Mouse (Mus musculus) gastrocnemius, adult 2 months (tissue): ENCODE data around the gene BC030870. TPM values are rescaled to one million over a fixed set of nuclear protein-coding genes. Genes with fewer than 3 reads are reported as not detected.

ENCODE experiments used
- DNase-seq: peaks from one replicate; pipeline ENCODE4 v3.0.0; 2022
- H3K27ac ChIP-seq: fragments of 200-600 bp; 2 replicates; pipeline ENCODE4 v1.8.1; 2022; ENCODE audit warnings: mild to moderate bottlenecking
- H3K4me3 ChIP-seq: fragments of 200-600 bp; 2 replicates; pipeline ENCODE4 v1.8.1; 2022; ENCODE audit warnings: mild to moderate bottlenecking, moderate library complexity
- CTCF ChIP-seq: fragments of 200-600 bp; IDR thresholded peaks from 2 replicates; pipeline ENCODE4 v1.8.1; 2022; ENCODE audit warnings: antibody characterized with exemption, mild to moderate bottlenecking, moderate library complexity
- intact Hi-C: fragments of 180-260 bp; cut with DNase I; formaldehyde crosslinking; loops from one replicate; pipeline ENCODE4 v1.15.1; 2025
- total RNA-seq, 2 experiments: library from RNA; stranded (reverse); gene quantifications; 2 replicates each; pipeline ENCODE4 v1.2.3; 2021

BC030870 gene
- total RNA-seq, 2 experiments from 2014 or later, result not detected

GRCm38 (mm10) chr8:65107936-65108718 is 21.2 kb downstream of the BC030870 start:
- intact Hi-C loops, result no loop called here
- no peak for TF ChIP-seq CTCF
- Histone ChIP-seq H3K27ac (no peak overlapping the region), H3K4me3 (no peak overlapping the region)
- DNase-seq, result no peak

- intact Hi-C loops, result no loop called here
- TF ChIP-seq CTCF, result no peak
- no peak for DNase-seq
These were observed 25.3 kb downstream of the BC030870 start for GRCm38 (mm10) chr8:65104041-65104440.

GRCm38 (mm10) chr8:65103632-65104031 is 25.7 kb downstream of the BC030870 start:
- DNase-seq, result no peak
- intact Hi-C loops, result no loop called here
- Histone ChIP-seq H3K27ac (no peak overlapping the region), H3K4me3 (no peak overlapping the region)
- no peak for TF ChIP-seq CTCF

More at GRCm38 (mm10) chr8:65104041-65104440, 25.3 kb downstream of the BC030870 start:
- H3K27ac ChIP-seq, result no peak overlapping the region
- H3K4me3 ChIP-seq, result no peak overlapping the region

GRCm38 (mm10) chr8:65099735-65100134 is 29.6 kb downstream of the BC030870 start:
- intact Hi-C loops, result no loop called here
- no peak overlapping the region for H3K27ac ChIP-seq
- TF ChIP-seq CTCF, result no peak
- DNase-seq, result no peak
- no peak overlapping the region for H3K4me3 ChIP-seq

GRCm38 (mm10) chr8:65097760-65098415 is 31.5 kb downstream of the BC030870 start:
- intact Hi-C loops, result no loop called here
- DNase-seq, result no peak
- H3K4me3 ChIP-seq, result no peak overlapping the region
- no peak overlapping the region for H3K27ac ChIP-seq
- no peak for TF ChIP-seq CTCF

- no peak overlapping the region for H3K4me3 ChIP-seq
- no peak for DNase-seq
- H3K27ac ChIP-seq, result no peak overlapping the region
- intact Hi-C loops, result no loop called here
- no peak for TF ChIP-seq CTCF
These were observed 39.6 kb downstream of the BC030870 start for GRCm38 (mm10) chr8:65089781-65090180.

DNA sequence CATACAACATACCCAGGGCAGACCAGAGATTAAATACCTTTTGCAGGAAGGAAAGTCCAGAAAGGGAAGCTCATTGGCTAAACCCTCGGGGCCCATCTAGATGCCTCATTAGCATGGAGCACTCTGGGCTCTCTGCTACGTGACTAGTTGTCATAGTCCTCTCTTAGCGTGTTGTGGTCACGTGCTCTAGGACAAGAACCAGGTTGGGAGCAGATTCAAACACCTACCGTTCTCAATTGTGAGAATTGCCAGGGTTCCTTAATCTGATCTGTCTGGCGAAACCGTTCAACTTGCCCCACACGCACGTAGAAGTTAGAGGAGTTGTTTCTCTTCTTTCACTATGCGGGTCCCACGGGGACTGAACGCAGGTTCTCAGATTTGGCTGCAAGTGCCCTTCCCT is 41.2 kb downstream of the BC030870 start:
- Histone ChIP-seq H3K4me3 (no peak overlapping the region), H3K27ac (no peak overlapping the region)
- no peak for DNase-seq
- intact Hi-C loops, result no loop called here
- no peak for TF ChIP-seq CTCF

DNA sequence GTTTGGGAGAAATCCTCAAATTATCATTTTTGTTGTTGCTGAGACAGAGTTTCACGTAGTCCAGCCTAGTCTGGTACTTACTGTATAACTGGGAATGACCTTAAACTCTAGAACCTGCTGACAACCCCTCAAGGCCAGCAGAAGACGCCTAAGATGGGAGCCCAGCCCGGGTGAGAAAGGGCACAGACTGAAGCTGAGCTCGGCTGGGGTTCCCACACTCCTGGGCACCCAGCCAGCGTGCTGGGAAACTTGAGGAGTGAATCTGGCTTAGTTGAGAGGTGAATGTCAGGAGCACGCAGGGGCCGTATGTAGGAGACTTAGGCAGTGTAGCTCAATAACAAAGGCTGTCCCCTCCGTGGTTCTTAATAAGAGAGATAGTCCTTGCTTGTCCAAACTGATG is 41.7 kb downstream of the BC030870 start:
- intact Hi-C loops, result no loop called here
- H3K4me3 ChIP-seq, result no peak overlapping the region
- DNase-seq, result peak; percentile 63

DNA sequence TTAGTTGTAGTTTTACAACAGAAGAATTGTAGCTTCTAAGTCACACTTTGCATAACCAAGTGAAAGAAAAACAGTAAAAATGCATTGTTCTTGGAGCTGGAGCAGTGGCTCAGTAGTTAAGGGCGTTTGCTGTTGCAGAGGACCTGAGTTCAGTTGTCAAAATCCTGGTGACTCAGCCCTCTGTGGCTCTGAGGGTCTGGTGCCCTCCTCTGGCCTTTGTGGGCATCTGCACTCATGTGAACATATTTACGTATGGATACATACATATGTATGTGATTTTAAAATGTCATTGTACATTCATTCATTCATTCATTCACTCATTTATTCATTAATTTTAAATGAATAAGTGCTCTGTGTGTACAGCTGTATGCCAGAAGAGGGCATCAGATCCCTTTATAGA is 43.7 kb downstream of the BC030870 start:
- H3K27ac ChIP-seq, result no peak overlapping the region
- no peak for TF ChIP-seq CTCF
- H3K4me3 ChIP-seq, result no peak overlapping the region
- intact Hi-C loops, result no loop called here
- DNase-seq, result no peak

More for the DNA sequence above, 41.7 kb downstream of the BC030870 start:
- no peak overlapping the region for H3K27ac ChIP-seq
- no peak for TF ChIP-seq CTCF

DNA sequence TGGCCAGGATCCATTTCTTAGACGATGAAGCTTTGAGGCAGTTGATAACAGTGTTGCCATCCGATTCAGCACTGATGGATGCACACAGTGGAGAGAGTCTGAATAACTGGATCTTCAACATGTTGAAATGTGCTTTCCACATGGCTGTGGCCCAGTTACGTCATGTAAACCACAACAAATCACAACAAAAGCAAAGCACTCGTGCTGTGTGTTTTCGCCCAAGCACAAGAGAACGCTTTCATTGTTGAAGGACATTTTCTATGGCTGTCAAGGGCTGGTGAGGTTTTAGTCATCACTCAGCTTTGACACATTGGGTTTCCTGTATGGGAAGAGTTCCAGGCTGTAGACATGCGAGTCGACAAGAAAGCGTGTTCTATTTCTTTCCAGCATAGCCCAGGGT is 48.6 kb downstream of the BC030870 start:
- no peak overlapping the region for H3K27ac ChIP-seq
- no peak for TF ChIP-seq CTCF
- no peak for DNase-seq
- no peak overlapping the region for H3K4me3 ChIP-seq
- intact Hi-C loops, result no loop called here

- H3K4me3 ChIP-seq, result no peak within 1 kb of the TSS
- no peak within 1 kb of the TSS for H3K27ac ChIP-seq
- no peak for DNase-seq
- intact Hi-C loops, result no loop called here
- TF ChIP-seq CTCF, result no peak
These were observed 54.6 kb downstream of the BC030870 start, which contains the start of gene Gm10663 for GRCm38 (mm10) chr8:65074733-65075132. TSS of gene Gm10663 (plus strand) at chr8:65075033.

DNA sequence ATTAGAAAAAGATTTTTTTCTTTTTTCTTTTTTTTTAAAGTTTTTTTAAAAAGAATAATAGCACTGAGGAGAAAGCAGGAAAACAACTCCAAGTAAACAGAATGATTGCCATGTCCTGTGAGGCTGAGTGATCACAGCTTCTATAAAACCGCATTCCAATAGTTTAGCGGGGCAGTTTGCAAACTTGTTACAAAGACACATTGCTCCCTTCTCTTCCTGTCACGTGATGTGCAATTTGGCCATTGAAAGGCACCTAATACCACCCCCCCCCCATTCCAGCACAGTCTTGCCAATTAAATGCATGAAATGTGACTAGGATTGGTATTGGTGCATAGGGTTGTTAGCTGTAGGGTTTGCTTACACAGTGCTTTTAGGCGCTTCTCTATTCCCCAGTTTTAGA is 58.4 kb downstream of the BC030870 start:
- no peak for DNase-seq
- Histone ChIP-seq H3K27ac (no peak overlapping the region), H3K4me3 (no peak overlapping the region)
- intact Hi-C loops, result no loop called here
- TF ChIP-seq CTCF, result no peak

GRCm38 (mm10) chr8:65068473-65068819 is 60.9 kb downstream of the BC030870 start:
- DNase-seq, result no peak
- Histone ChIP-seq H3K4me3 (no peak overlapping the region), H3K27ac (no peak overlapping the region)
- intact Hi-C loops, result no loop called here
- no peak for TF ChIP-seq CTCF
